Mouse (Mus musculus) CH12.LX (cell line): ENCODE data around the gene Nhlrc1. TPM values are rescaled to one million over a fixed set of nuclear protein-coding genes. Genes with fewer than 3 reads are reported as not detected.

Experiments used
- DNase-seq: peaks from one replicate; pipeline ENCODE4 v3.0.0-alpha.2; 2013; ENCODE audit errors: extremely low read depth
- H3K27ac ChIP-seq: 2 replicates; pipeline ENCODE4 v1.5.1; 2012; ENCODE audit warnings: low read depth, mild to moderate bottlenecking, control low read depth, moderate library complexity; ENCODE audit not compliant: insufficient read depth
- H3K27me3 ChIP-seq: replicated peaks from 2 replicates; pipeline ENCODE3; 2012; ENCODE audit warnings: inconsistent platforms
- H3K36me3 ChIP-seq, 2 experiments: replicated peaks in 1 of 2; 2 replicates each; pipeline versions ENCODE3 to v1.6.1; 2012; ENCODE audit warnings: inconsistent platforms in 1 of 2, low read length in 1 of 2, mild to moderate bottlenecking in 1 of 2, mixed read lengths in 1 of 2, moderate library complexity in 1 of 2; ENCODE audit not compliant: control insufficient read depth in 1 of 2, insufficient read depth in 1 of 2
- H3K4me1 ChIP-seq, 2 experiments: 2 replicates each; pipeline ENCODE4 v1.6.1; 2012; ENCODE audit warnings: inconsistent platforms in 1 of 2, moderate library complexity in 1 of 2; ENCODE audit not compliant: insufficient read depth in 2 of 2, control insufficient read depth in 1 of 2
- H3K4me2 ChIP-seq: 2 replicates; pipeline ENCODE4 v1.6.1; 2012; ENCODE audit warnings: low read depth, mild to moderate bottlenecking, control low read depth; ENCODE audit not compliant: poor library complexity, insufficient read depth, severe bottlenecking
- H3K4me3 ChIP-seq, 3 experiments: fragments of 150-350 bp in 1 of 3; sonication (generic) in 1 of 3; replicated peaks in 1 of 3; 2 replicates each; pipeline versions ENCODE3 to v1.5.1; 2011 to 2012; ENCODE audit warnings: low read depth in 2 of 3, low read length in 2 of 3, mild to moderate bottlenecking in 2 of 3, moderate library complexity in 2 of 3, control low read depth in 1 of 3, improper control_type of control experiment in 1 of 3, inconsistent platforms in 1 of 3, mixed read lengths in 1 of 3; ENCODE audit not compliant: poor library complexity in 1 of 3
- H3K79me2 ChIP-seq: replicated peaks from 2 replicates; pipeline ENCODE4 v1.6.1; 2012; ENCODE audit warnings: mild to moderate bottlenecking, moderate library complexity; ENCODE audit not compliant: control insufficient read depth, poor library complexity, insufficient read depth, severe bottlenecking; ENCODE audit errors: extremely low read depth
- H3K9ac ChIP-seq: 2 replicates; pipeline ENCODE4 v1.6.1; 2012; ENCODE audit warnings: low read depth, mild to moderate bottlenecking, control low read depth, moderate library complexity; ENCODE audit not compliant: insufficient read depth
- H3K9me3 ChIP-seq: replicated peaks from 2 replicates; pipeline ENCODE3; 2012; ENCODE audit warnings: low read length, inconsistent platforms, mixed read lengths
- BHLHE40 ChIP-seq: IDR thresholded peaks from 2 replicates; pipeline ENCODE4 v1.6.1; 2011; ENCODE audit warnings: mild to moderate bottlenecking, low read depth, low read length, improper control_type of control experiment
- CHD1 ChIP-seq: IDR thresholded peaks from 2 replicates; pipeline ENCODE4 v1.6.1; 2012; ENCODE audit warnings: low read depth, low read length, improper control_type of control experiment, inconsistent platforms
- ELF1 ChIP-seq: IDR thresholded peaks from 2 replicates; pipeline ENCODE4 v1.6.1; 2014; ENCODE audit warnings: low read depth, mild to moderate bottlenecking, inconsistent platforms, low read length, improper control_type of control experiment
- EP300 ChIP-seq: IDR thresholded peaks from 2 replicates; pipeline ENCODE4 v1.6.1; 2011; ENCODE audit warnings: low read length, improper control_type of control experiment
- GABPA ChIP-seq: IDR thresholded peaks from 2 replicates; pipeline ENCODE4 v1.6.1; 2012; ENCODE audit warnings: low read depth, low read length, improper control_type of control experiment, inconsistent platforms; ENCODE audit not compliant: insufficient replicate concordance
- IRF4 ChIP-seq: IDR thresholded peaks from 2 replicates; pipeline ENCODE4 v1.6.1; 2014; ENCODE audit warnings: low read depth, mild to moderate bottlenecking, inconsistent platforms, low read length, improper control_type of control experiment
- JUN ChIP-seq: IDR thresholded peaks from 2 replicates; pipeline ENCODE4 v1.6.1; 2011; ENCODE audit warnings: low read depth, mild to moderate bottlenecking, low read length, improper control_type of control experiment, moderate library complexity; ENCODE audit not compliant: insufficient read depth
- KAT2A ChIP-seq: IDR thresholded peaks from 2 replicates; pipeline ENCODE4 v1.6.1; 2012; ENCODE audit warnings: low read length, improper control_type of control experiment, inconsistent platforms; ENCODE audit not compliant: insufficient replicate concordance
- MAZ ChIP-seq: IDR thresholded peaks from 2 replicates; pipeline ENCODE4 v1.6.1; 2012; ENCODE audit warnings: low read depth, mild to moderate bottlenecking, inconsistent platforms, low read length, improper control_type of control experiment, moderate library complexity
- MEF2A ChIP-seq: IDR thresholded peaks from 2 replicates; pipeline ENCODE4 v1.6.1; 2014; ENCODE audit warnings: low read depth, mild to moderate bottlenecking, inconsistent platforms, low read length, improper control_type of control experiment, borderline replicate concordance
- MXI1 ChIP-seq: IDR thresholded peaks from 2 replicates; pipeline ENCODE4 v1.6.1; 2011; ENCODE audit warnings: mild to moderate bottlenecking, low read depth, low read length, improper control_type of control experiment
- MYC ChIP-seq: IDR thresholded peaks from 2 replicates; pipeline ENCODE4 v1.6.1; 2011; ENCODE audit warnings: low read depth, mild to moderate bottlenecking, improper control_type of control experiment, low read length
- NELFE ChIP-seq: IDR thresholded peaks from 2 replicates; pipeline ENCODE4 v1.6.1; 2011; ENCODE audit warnings: low read depth, low read length, improper control_type of control experiment
- PAX5 ChIP-seq: IDR thresholded peaks from 2 replicates; pipeline ENCODE4 v1.6.1; 2012; ENCODE audit warnings: low read length, inconsistent platforms, mixed read lengths
- POLR2AphosphoS2 ChIP-seq: IDR thresholded peaks from 2 replicates; pipeline ENCODE4 v1.6.1; 2011; ENCODE audit warnings: low read depth, low read length, improper control_type of control experiment
- RAD21 ChIP-seq: IDR thresholded peaks from 2 replicates; pipeline ENCODE4 v1.6.1; 2011; ENCODE audit warnings: low read depth, mild to moderate bottlenecking, low read length, improper control_type of control experiment, moderate library complexity
- RCOR1 ChIP-seq: conservative IDR thresholded peaks from 2 replicates; pipeline ENCODE4 v1.6.1; 2012; ENCODE audit warnings: low read depth, mild to moderate bottlenecking, inconsistent platforms, low read length, improper control_type of control experiment
- SIN3A ChIP-seq: IDR thresholded peaks from 2 replicates; pipeline ENCODE4 v1.6.1; 2012; ENCODE audit warnings: low read length, improper control_type of control experiment, inconsistent platforms
- TBP ChIP-seq: conservative IDR thresholded peaks from 2 replicates; pipeline ENCODE4 v1.6.1; 2011; ENCODE audit warnings: low read depth, low read length, improper control_type of control experiment
- UBTF ChIP-seq: IDR thresholded peaks from 2 replicates; pipeline ENCODE4 v1.6.1; 2012; ENCODE audit warnings: low read depth, mild to moderate bottlenecking, inconsistent platforms, low read length, improper control_type of control experiment, moderate library complexity
- USF1 ChIP-seq: IDR thresholded peaks from 2 replicates; pipeline ENCODE4 v1.6.1; 2014; ENCODE audit warnings: low read depth, mild to moderate bottlenecking, inconsistent platforms, low read length, improper control_type of control experiment
- USF2 ChIP-seq: conservative IDR thresholded peaks from 2 replicates; pipeline ENCODE4 v1.6.1; 2011; ENCODE audit warnings: low read depth, low read length, improper control_type of control experiment
- ZC3H11A ChIP-seq: IDR thresholded peaks from 2 replicates; pipeline ENCODE4 v1.6.1; 2012; ENCODE audit warnings: low read depth, mild to moderate bottlenecking, inconsistent platforms, low read length, improper control_type of control experiment
- ZKSCAN1 ChIP-seq: IDR thresholded peaks from 2 replicates; pipeline ENCODE4 v1.6.1; 2012; ENCODE audit warnings: low read depth, inconsistent platforms, low read length, improper control_type of control experiment, borderline replicate concordance
- ZNF384 ChIP-seq: IDR thresholded peaks from 2 replicates; pipeline ENCODE4 v1.6.1; 2012; ENCODE audit warnings: low read depth, low read length, improper control_type of control experiment, inconsistent platforms
- dilution Hi-C: fragments of 300-500 bp; cut with MboI; formaldehyde crosslinking; loops from 2 replicates; pipeline ENCODE4 v1.14.3; 2020; ENCODE audit warnings: low sequenced_read_pairs; ENCODE audit not compliant: extremely low pct_unique_long_range_greater_than_20kb, extremely low pct_ligation_motif_present
- in situ Hi-C: fragments of 300-500 bp; cut with MboI; formaldehyde crosslinking; loops from 3 replicates; pipeline ENCODE4 v1.14.3; 2019; ENCODE audit warnings: low sequenced_read_pairs, low pct_ligation_motif_present, low pct_unique_long_range_greater_than_20kb, mixed read lengths
- polyA plus RNA-seq: library from polyadenylated mRNA; unstranded; fragments of >175 nt; gene quantifications from 2 replicates; pipeline ENCODE4 v1.2.1, GENCODE M21; 2012; ENCODE audit warnings: low read depth; ENCODE audit not compliant: insufficient read length
- total RNA-seq, 2 experiments: library from RNA; depleted of rRNA; stranded (reverse); fragments of 300-350 nt in 1 of 2; fragments of >200 nt in 1 of 2; gene quantifications; 2 replicates each; pipeline ENCODE4 v1.2.3; 2012 to 2014

Nhlrc1 gene
- total and polyA plus RNA-seq, 3 experiments: not detected

GRCm38 (mm10) chr13:47015195-47015501 lies 498 bp upstream of the Nhlrc1 start:
- dilution Hi-C loops: no loop called here
- peaks cover 5% of the 10 kb centered on the region for H3K9me3 ChIP-seq
- H3K27me3 ChIP-seq: no peaks in the 10 kb centered on the region
- no peak overlapping the region for H3K9ac ChIP-seq
- in situ Hi-C loops: loop anchor here (10.0 kb wide), 1 partner anchor 170 kb away; no protein-coding TSS in a partner anchor
- no peaks in the 10 kb centered on the region for H3K79me2 ChIP-seq
- DNase-seq: no peak
- no peak for TF ChIP-seq MXI1
- no peak for TF ChIP-seq IRF4
- no peak for TF ChIP-seq RAD21
- no peak for TF ChIP-seq UBTF
- TF ChIP-seq ELF1: no peak
- TF ChIP-seq CHD1: no peak
- TF ChIP-seq JUN: no peak
- TF ChIP-seq BHLHE40: no peak
- no peak for TF ChIP-seq USF2
- TF ChIP-seq ZKSCAN1: no peak
- no peak for TF ChIP-seq KAT2A
- no peak for TF ChIP-seq POLR2AphosphoS2
- no peak for TF ChIP-seq MEF2A
- no peak for TF ChIP-seq GABPA
- TF ChIP-seq ZC3H11A: no peak
- no peak for TF ChIP-seq SIN3A
- no peak for TF ChIP-seq TBP
- no peak for TF ChIP-seq NELFE
- TF ChIP-seq EP300: no peak
- no peak for TF ChIP-seq RCOR1
- TF ChIP-seq, all 38 proteins: peak for 0
- no peaks in the 10 kb centered on the region for H3K36me3 ChIP-seq
- H3K4me3 ChIP-seq: no peak overlapping the region
- no peak overlapping the region for H3K4me2 ChIP-seq
- H3K27ac ChIP-seq: no peak overlapping the region
- no peaks in the 10 kb centered on the region; a peak in 1 of 4 replicates for H3K4me1 ChIP-seq

- no peak overlapping the region for H3K27ac ChIP-seq
- H3K4me2 ChIP-seq: no peak overlapping the region
- H3K27me3 ChIP-seq: no peaks in the 10 kb centered on the region
- in situ Hi-C loops (loop anchor here (10.0 kb wide), 1 partner anchor 169 kb away; no protein-coding TSS in a partner anchor), dilution Hi-C loops (no loop called here)
- no peaks in the 10 kb centered on the region for H3K36me3 ChIP-seq
- H3K79me2 ChIP-seq: no peaks in the 10 kb centered on the region
- H3K4me3 ChIP-seq: no peak overlapping the region
- no peak overlapping the region for H3K9ac ChIP-seq
- H3K4me1 ChIP-seq: no peaks in the 10 kb centered on the region; a peak in 1 of 4 replicates
- peaks cover 5% of the 10 kb centered on the region for H3K9me3 ChIP-seq
- DNase-seq: no peak
- TF ChIP-seq MAZ (no peak), RAD21 (no peak), PAX5 (no peak), MYC (no peak), ZNF384 (no peak), USF1 (no peak), UBTF (no peak), ZKSCAN1 (no peak)
- TF ChIP-seq, all 38 proteins: peak for 0
Observed at GRCm38 (mm10) chr13:47013740-47014139, 910 bp downstream of the Nhlrc1 start.
